Mouse (Mus musculus) liver, postnatal 0 days (tissue): Measurements from ENCODE around the gene Lca5l.

Source experiments
- CTCF ChIP-seq: sonication (generic); IDR thresholded peaks from 2 replicates; pipeline ENCODE4 v1.5.1; 2016; ENCODE audit warnings: antibody characterized with exemption, low read depth
- EP300 ChIP-seq: IDR thresholded peaks from 2 replicates; pipeline ENCODE4 v1.6.1; 2016; ENCODE audit warnings: antibody characterized with exemption, low read depth, mild to moderate bottlenecking

DNA sequence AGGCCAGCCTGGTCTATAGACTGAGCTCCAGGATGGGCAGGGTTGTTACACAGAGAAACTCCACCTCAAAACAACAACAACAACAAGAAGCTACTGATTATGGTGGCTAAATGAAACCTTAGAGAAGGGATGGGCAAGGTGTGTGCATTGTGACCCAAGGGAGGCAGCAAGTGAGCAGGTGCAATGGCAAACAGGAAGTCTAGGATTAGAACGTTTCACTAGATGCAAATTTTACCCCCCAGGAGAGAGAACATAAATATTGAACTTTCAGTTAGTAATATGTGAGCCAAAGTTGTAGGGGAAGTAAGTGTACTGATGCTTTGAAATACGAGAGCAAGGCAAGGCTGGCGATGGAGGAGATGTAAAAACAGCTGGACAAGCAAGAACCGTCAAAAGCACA lies 82.4 kb downstream of the Lca5l start:
- no peak for TF ChIP-seq EP300
- no peak for TF ChIP-seq CTCF
